In genomic region chr7:126759050-126759671, GRCm38 (mm10) we compare ENCODE assay signal across 8 mouse cellular contexts. TPM values are rescaled to one million over a fixed set of nuclear protein-coding genes. Genes with fewer than 3 reads are reported as not detected.
DNase-seq lines count a peak whose midpoint lies in the region; ATAC-seq and TF ChIP-seq lines count a peak whose summit lies in the region.

TSS of gene Mapk3 (plus strand) at chr7:126759601.

- H3K36me3 ChIP-seq in embryonic facial prominence, embryonic 15.5 days = peaks cover 12% of the 10 kb centered on the region
- peaks cover 17% of the 10 kb centered on the region for H3K36me3 ChIP-seq in limb, embryonic 13.5 days
- H3K36me3 ChIP-seq in midbrain, embryonic 15.5 days (replicated peaks) = peaks cover 6% of the 10 kb centered on the region; the same call in 1 of the 2 replicates

- H3K4me2 ChIP-seq in embryonic facial prominence, embryonic 15.5 days (replicated peaks) = peak within 1 kb of the TSS; percentile 87
- peak within 1 kb of the TSS; percentile 93 for H3K4me2 ChIP-seq in limb, embryonic 13.5 days (replicated peaks)
- peak within 1 kb of the TSS; percentile 78 for H3K4me2 ChIP-seq in midbrain, embryonic 15.5 days

- DNase-seq in B cell, adult 2 months = peak; percentile 94
- peak; percentile 87 for DNase-seq in heart, adult 8-10 months (ENCODE audit: low spot score)
- DNase-seq in kidney, adult 8-10 months = peak; percentile 90 to 91
- DNase-seq in spleen, adult 18-20 months = peak; percentile 80 to 86

- H3K4me1 ChIP-seq in bone marrow macrophage, adult 2 months (ENCODE audit: control insufficient read depth, insufficient read depth, low read length) = peaks cover 34% of the 10 kb centered on the region
- H3K4me1 ChIP-seq in embryonic facial prominence, embryonic 15.5 days = peaks cover 47% of the 10 kb centered on the region
- H3K4me1 ChIP-seq in limb, embryonic 13.5 days = peaks cover 39% of the 10 kb centered on the region
- peaks cover 39% of the 10 kb centered on the region for H3K4me1 ChIP-seq in midbrain, embryonic 15.5 days

- H3K27me3 ChIP-seq in embryonic facial prominence, embryonic 15.5 days = no peaks in the 10 kb centered on the region
- no peaks in the 10 kb centered on the region for H3K27me3 ChIP-seq in limb, embryonic 13.5 days
- no peaks in the 10 kb centered on the region for H3K27me3 ChIP-seq in midbrain, embryonic 15.5 days (replicated peaks)

- peak within 1 kb of the TSS; percentile 64 for H3K27ac ChIP-seq in bone marrow macrophage, adult 2 months (ENCODE audit: insufficient read depth, low read depth, low read length)
- peak within 1 kb of the TSS; percentile 88 for H3K27ac ChIP-seq in embryonic facial prominence, embryonic 15.5 days (replicated peaks)
- H3K27ac ChIP-seq in limb, embryonic 13.5 days = peak within 1 kb of the TSS; percentile 69
- peak within 1 kb of the TSS; percentile 86 for H3K27ac ChIP-seq in midbrain, embryonic 15.5 days

- H3K9ac ChIP-seq in embryonic facial prominence, embryonic 15.5 days = peak within 1 kb of the TSS; percentile 59
- H3K9ac ChIP-seq in limb, embryonic 13.5 days = peak within 1 kb of the TSS; percentile 85
- H3K9ac ChIP-seq in midbrain, embryonic 15.5 days = peak within 1 kb of the TSS; percentile 80

- no peaks in the 10 kb centered on the region for H3K9me3 ChIP-seq in embryonic facial prominence, embryonic 15.5 days (replicated peaks)
- no peaks in the 10 kb centered on the region for H3K9me3 ChIP-seq in limb, embryonic 13.5 days
- H3K9me3 ChIP-seq in midbrain, embryonic 15.5 days = no peaks in the 10 kb centered on the region

- TF ChIP-seq CTCF in bone marrow macrophage, adult 2 months (IDR thresholded peaks at IDR 0.05; ENCODE audit: low read depth, low read length) = peak; percentile 40; the same call in 1 of the 2 replicates

- peak; percentile 65 for ATAC-seq in embryonic facial prominence, embryonic 15.5 days (ENCODE audit: insufficient number of reproducible peaks, low FRiP score, low TSS enrichment, low read depth)
- peak; percentile 73 for ATAC-seq in limb, embryonic 13.5 days (ENCODE audit: low FRiP score, low read depth)
- ATAC-seq in midbrain, embryonic 15.5 days (replicated peaks) = peak; percentile 67

- TF ChIP-seq POLR2A in bone marrow macrophage, adult 2 months (IDR thresholded peaks at IDR 0.05; ENCODE audit: borderline replicate concordance, low read depth, low read length) = no peak

- peak within 1 kb of the TSS; percentile 98 for H3K4me3 ChIP-seq in bone marrow macrophage, adult 2 months (ENCODE audit: insufficient read depth, low read length)
- H3K4me3 ChIP-seq in embryonic facial prominence, embryonic 15.5 days (replicated peaks) = peak within 1 kb of the TSS; percentile 63
- H3K4me3 ChIP-seq in limb, embryonic 13.5 days = peak within 1 kb of the TSS; percentile 82
- peak within 1 kb of the TSS; percentile 77 for H3K4me3 ChIP-seq in midbrain, embryonic 15.5 days

- WGBS in embryonic facial prominence, embryonic 15.5 days = 2% methylated on average over 35 of the region's 38 CpGs
- WGBS in limb, embryonic 13.5 days = 1% methylated on average over 30 of the region's 38 CpGs
- WGBS in midbrain, embryonic 15.5 days = 2% methylated on average over 34 of the region's 38 CpGs

RNA-seq across cellular contexts. Expression of gene Mapk3, which starts in this region (rescaled TPM):
- 331 and 390 TPM in 2 replicates for polyA plus RNA-seq in bone marrow macrophage, adult 2 months (2012; ENCODE audit: insufficient read depth, insufficient read length, missing spikeins)
- polyA plus RNA-seq in embryonic facial prominence, embryonic 15.5 days (2015; fragmentation: Nextera tagmentation; extraction: Ambion mirVana) = 74.0 and 78.5 TPM in 2 replicates
- total RNA-seq in heart, adult 8-10 months (2022) = 10 to 100 TPM; 46.5 to 52.3 (median 50.4) TPM
- 49.6 and 50.3 TPM in 2 replicates for polyA plus RNA-seq in limb, embryonic 13.5 days (2015; fragmentation: Nextera tagmentation; extraction: Ambion mirVana)
- polyA plus RNA-seq in midbrain, embryonic 15.5 days (2015; fragmentation: Nextera tagmentation; extraction: Ambion mirVana) = 110 and 111 TPM in 2 replicates

Comparison
In these comparisons a context has a peak if more than half of its experiments do, and no peak if none do; other contexts are left out.
1. Peak in every context shown above with its lines: DNase-seq, ATAC-seq, H3K4me3 ChIP-seq and H3K27ac ChIP-seq.